Mouse (Mus musculus): ENCODE data around the gene Cdhr3.

DNA sequence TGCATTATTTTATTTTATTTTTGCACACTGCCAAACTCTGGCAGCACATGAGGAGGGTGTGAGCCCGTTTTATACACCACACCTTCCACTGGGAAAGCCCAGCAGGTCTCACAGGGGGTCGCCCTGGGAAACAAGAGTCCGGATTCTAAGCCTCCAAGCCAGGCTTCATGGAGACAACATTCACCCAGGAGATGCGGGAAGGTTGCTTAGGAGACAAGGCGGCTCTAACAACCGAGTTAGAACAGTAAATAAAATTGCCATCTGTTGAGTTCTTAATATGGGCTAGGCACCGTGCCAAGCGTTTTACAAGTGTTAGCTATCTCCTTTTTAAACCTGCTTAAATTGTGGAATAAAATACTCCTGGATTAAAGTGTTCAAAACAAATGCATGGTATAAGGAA lies 37.7 kb upstream of the Cdhr3 start:
- no peak for TF ChIP-seq EP300 (IDR thresholded peaks at IDR 0.05; ENCODE audit: low read depth in 1 of 2, low read length in 2 of 2)
- TF ChIP-seq POLR2A (IDR thresholded peaks at IDR 0.05; ENCODE audit: control insufficient read depth in 1 of 2, insufficient read depth in 1 of 2, low read depth in 1 of 2, low read length in 2 of 2, poor library complexity in 1 of 2): no peak

All from MEL (cell line).